Mouse (Mus musculus): ENCODE data around the gene Slc13a4. TPM values are rescaled to one million over a fixed set of nuclear protein-coding genes. Genes with fewer than 3 reads are reported as not detected.
A peak's percentile ranks its signal among the peaks of the same experiment; 100 is the strongest.

Slc13a4 gene
- polyA plus RNA-seq, 1 experiment from 2014 or later = 0.21 TPM

GRCm38 (mm10) chr6:35303355-35303900 lies 4.5 kb downstream of the Slc13a4 start:
- Histone ChIP-seq H3K27me3 (no peaks in the 10 kb centered on the region), H3K27ac (no peak overlapping the region), H3K4me1 (replicated peaks) (peaks cover 4% of the 10 kb centered on the region; the same call in 1 of the 2 replicates), H3K4me2 (no peak overlapping the region), H3K9ac (replicated peaks) (no peak overlapping the region), H3K4me3 (replicated peaks) (no peak overlapping the region), H3K9me3 (no peaks in the 10 kb centered on the region), H3K36me3 (no peaks in the 10 kb centered on the region)
- WGBS = 91% methylated on average over 11 of the region's 11 CpGs
- no peak for ATAC-seq (ENCODE audit: insufficient number of reproducible peaks, insufficient read depth, low FRiP score, low TSS enrichment, low read depth)

- H3K9ac ChIP-seq (replicated peaks) = no peak overlapping the region
- H3K36me3 ChIP-seq = no peaks in the 10 kb centered on the region
- no peak for ATAC-seq (ENCODE audit: insufficient number of reproducible peaks, insufficient read depth, low FRiP score, low TSS enrichment, low read depth)
- no peak overlapping the region for H3K4me2 ChIP-seq
- no peak overlapping the region for H3K27ac ChIP-seq
- WGBS = 91% methylated on average over 7 of the region's 7 CpGs
- peaks cover 4% of the 10 kb centered on the region; the same call in 1 of the 2 replicates for H3K4me1 ChIP-seq (replicated peaks)
- H3K4me3 ChIP-seq (replicated peaks) = no peak overlapping the region
- no peaks in the 10 kb centered on the region for H3K9me3 ChIP-seq
- H3K27me3 ChIP-seq = no peaks in the 10 kb centered on the region
Measured at GRCm38 (mm10) chr6:35302581-35302980, 5.3 kb downstream of the Slc13a4 start.

- 79% methylated on average over 6 of the region's 6 CpGs for WGBS
Measured at GRCm38 (mm10) chr6:35298323-35298722, 9.6 kb downstream of the Slc13a4 start.

GRCm38 (mm10) chr6:35297516-35298227 lies 10.3 kb downstream of the Slc13a4 start:
- H3K4me1 ChIP-seq (replicated peaks) = peaks cover 4% of the 10 kb centered on the region; the same call in 1 of the 2 replicates
- no peaks in the 10 kb centered on the region for H3K27me3 ChIP-seq
- no peak for ATAC-seq (ENCODE audit: insufficient number of reproducible peaks, insufficient read depth, low FRiP score, low TSS enrichment, low read depth)
- no peaks in the 10 kb centered on the region for H3K36me3 ChIP-seq
- no peak overlapping the region for H3K4me3 ChIP-seq (replicated peaks)
- 91% methylated on average over 7 of the region's 7 CpGs for WGBS
- H3K9ac ChIP-seq (replicated peaks) = no peak overlapping the region
- H3K4me2 ChIP-seq = no peak overlapping the region
- no peak overlapping the region for H3K27ac ChIP-seq
- no peaks in the 10 kb centered on the region for H3K9me3 ChIP-seq

More at GRCm38 (mm10) chr6:35298323-35298722, 9.6 kb downstream of the Slc13a4 start:
- peaks cover 4% of the 10 kb centered on the region; the same call in 1 of the 2 replicates for H3K4me1 ChIP-seq (replicated peaks)
- H3K9ac ChIP-seq (replicated peaks) = no peak overlapping the region
- no peak for ATAC-seq (ENCODE audit: insufficient number of reproducible peaks, insufficient read depth, low FRiP score, low TSS enrichment, low read depth)
- H3K27me3 ChIP-seq = no peaks in the 10 kb centered on the region
- no peaks in the 10 kb centered on the region for H3K36me3 ChIP-seq
- no peak overlapping the region for H3K4me3 ChIP-seq (replicated peaks)
- no peaks in the 10 kb centered on the region for H3K9me3 ChIP-seq
- no peak overlapping the region for H3K27ac ChIP-seq
- H3K4me2 ChIP-seq = no peak overlapping the region

GRCm38 (mm10) chr6:35297001-35297400 lies 10.9 kb downstream of the Slc13a4 start:
- H3K4me3 ChIP-seq (replicated peaks) = no peak overlapping the region
- peaks cover 4% of the 10 kb centered on the region; the same call in 1 of the 2 replicates for H3K4me1 ChIP-seq (replicated peaks)
- no peak overlapping the region for H3K27ac ChIP-seq
- no peak overlapping the region for H3K4me2 ChIP-seq
- H3K27me3 ChIP-seq = no peaks in the 10 kb centered on the region
- H3K36me3 ChIP-seq = no peaks in the 10 kb centered on the region
- no peak overlapping the region for H3K9ac ChIP-seq (replicated peaks)
- 89% methylated on average over 2 of the region's 2 CpGs for WGBS
- no peak for ATAC-seq (ENCODE audit: insufficient number of reproducible peaks, insufficient read depth, low FRiP score, low TSS enrichment, low read depth)
- no peaks in the 10 kb centered on the region for H3K9me3 ChIP-seq

GRCm38 (mm10) chr6:35294964-35295363 lies 13.0 kb downstream of the Slc13a4 start:
- Histone ChIP-seq H3K4me3 (replicated peaks) (no peak overlapping the region), H3K9ac (replicated peaks) (no peak overlapping the region), H3K36me3 (no peaks in the 10 kb centered on the region), H3K27ac (no peak overlapping the region), H3K27me3 (no peaks in the 10 kb centered on the region), H3K4me2 (no peak overlapping the region), H3K9me3 (no peaks in the 10 kb centered on the region), H3K4me1 (replicated peaks) (peaks cover 9% of the 10 kb centered on the region)
- ATAC-seq (ENCODE audit: insufficient number of reproducible peaks, insufficient read depth, low FRiP score, low TSS enrichment, low read depth) = no peak
- 95% methylated on average over 2 of the region's 2 CpGs for WGBS

GRCm38 (mm10) chr6:35289676-35290075 lies 18.3 kb downstream of the Slc13a4 start:
- Histone ChIP-seq H3K4me3 (replicated peaks) (no peak overlapping the region), H3K4me1 (replicated peaks) (peaks cover 30% of the 10 kb centered on the region), H3K4me2 (no peak overlapping the region), H3K27me3 (no peaks in the 10 kb centered on the region), H3K27ac (no peak overlapping the region), H3K36me3 (no peaks in the 10 kb centered on the region), H3K9ac (replicated peaks) (no peak overlapping the region), H3K9me3 (no peaks in the 10 kb centered on the region)
- 80% methylated on average over 8 of the region's 8 CpGs for WGBS
- ATAC-seq (ENCODE audit: insufficient number of reproducible peaks, insufficient read depth, low FRiP score, low TSS enrichment, low read depth) = no peak

GRCm38 (mm10) chr6:35288920-35289319 lies 19.0 kb downstream of the Slc13a4 start:
- no peak overlapping the region for H3K4me3 ChIP-seq (replicated peaks)
- no peak for ATAC-seq (ENCODE audit: insufficient number of reproducible peaks, insufficient read depth, low FRiP score, low TSS enrichment, low read depth)
- peaks cover 30% of the 10 kb centered on the region for H3K4me1 ChIP-seq (replicated peaks)
- H3K27ac ChIP-seq = peak overlapping the region; percentile 30; the same call in 1 of the 2 replicates
- no peak overlapping the region for H3K9ac ChIP-seq (replicated peaks)
- no peaks in the 10 kb centered on the region for H3K36me3 ChIP-seq
- 57% methylated on average over 7 of the region's 7 CpGs for WGBS
- no peaks in the 10 kb centered on the region for H3K9me3 ChIP-seq
- no peaks in the 10 kb centered on the region for H3K27me3 ChIP-seq
- H3K4me2 ChIP-seq = no peak overlapping the region

GRCm38 (mm10) chr6:35288114-35288761 lies 19.7 kb downstream of the Slc13a4 start:
- Histone ChIP-seq H3K9ac (replicated peaks) (no peak overlapping the region), H3K4me3 (replicated peaks) (no peak overlapping the region), H3K9me3 (no peaks in the 10 kb centered on the region), H3K4me1 (replicated peaks) (peaks cover 30% of the 10 kb centered on the region), H3K27me3 (no peaks in the 10 kb centered on the region), H3K36me3 (no peaks in the 10 kb centered on the region), H3K4me2 (no peak overlapping the region), H3K27ac (peak overlapping the region; percentile 30; the same call in 1 of the 2 replicates)
- ATAC-seq (ENCODE audit: insufficient number of reproducible peaks, insufficient read depth, low FRiP score, low TSS enrichment, low read depth) = no peak
- 83% methylated on average over 11 of the region's 11 CpGs for WGBS

GRCm38 (mm10) chr6:35279306-35279705 lies 28.6 kb downstream of the Slc13a4 start:
- Histone ChIP-seq H3K9me3 (no peaks in the 10 kb centered on the region), H3K9ac (replicated peaks) (no peak overlapping the region), H3K36me3 (no peaks in the 10 kb centered on the region), H3K27ac (no peak overlapping the region), H3K4me3 (replicated peaks) (no peak overlapping the region), H3K27me3 (no peaks in the 10 kb centered on the region), H3K4me2 (no peak overlapping the region), H3K4me1 (replicated peaks) (no peaks in the 10 kb centered on the region)
- ATAC-seq (ENCODE audit: insufficient number of reproducible peaks, insufficient read depth, low FRiP score, low TSS enrichment, low read depth) = no peak
- 87% methylated on average over 10 of the region's 10 CpGs for WGBS

GRCm38 (mm10) chr6:35277903-35278587 lies 29.9 kb downstream of the Slc13a4 start:
- WGBS = 60% methylated on average over 10 of the region's 10 CpGs
- Histone ChIP-seq H3K27ac (no peak overlapping the region), H3K9ac (replicated peaks) (no peak overlapping the region), H3K4me2 (no peak overlapping the region), H3K4me1 (replicated peaks) (no peaks in the 10 kb centered on the region), H3K4me3 (replicated peaks) (no peak overlapping the region), H3K36me3 (no peaks in the 10 kb centered on the region), H3K9me3 (no peaks in the 10 kb centered on the region), H3K27me3 (no peaks in the 10 kb centered on the region)
- ATAC-seq (ENCODE audit: insufficient number of reproducible peaks, insufficient read depth, low FRiP score, low TSS enrichment, low read depth) = no peak
